Mouse (Mus musculus): ENCODE measurements around the gene Trim3. TPM values are rescaled to one million over a fixed set of nuclear protein-coding genes. Genes with fewer than 3 reads are reported as not detected.

Trim3 gene
- total and polyA plus RNA-seq, 2 experiments from 2014 or later: 106 to 169 TPM

- H3K9me3 ChIP-seq (ENCODE audit: low read length): no peaks in the 10 kb centered on the region
- no peak overlapping the region for H3K27ac ChIP-seq
- ATAC-seq (no peak), DNase-seq (ENCODE audit: low spot score) (no peak)
- H3K36me3 ChIP-seq (ENCODE audit: insufficient read depth, low read length): peaks cover 25% of the 10 kb centered on the region
- peaks cover 12% of the 10 kb centered on the region; the same call in 1 of the 2 replicates for H3K4me1 ChIP-seq (ENCODE audit: insufficient read depth, low read length)
- 61% methylated on average over 9 of the region's 9 CpGs for WGBS
- H3K27me3 ChIP-seq (ENCODE audit: insufficient read depth, low read length): no peaks in the 10 kb centered on the region
- peak overlapping the region; percentile 99 for H3K4me2 ChIP-seq (ENCODE audit: low read depth, low read length)
- no peak for TF ChIP-seq CTCF (IDR thresholded peaks at IDR 0.05; ENCODE audit: low read depth)
- H3K4me3 ChIP-seq (ENCODE audit: low read length): peak overlapping the region; percentile 56
- H3K9ac ChIP-seq (replicated peaks; ENCODE audit: low read length): peak overlapping the region; percentile 70; the same call in 1 of the 2 replicates
These were observed 5.9 kb upstream of the Trim3 start for GRCm38 (mm10) chr7:105639304-105639703.

- Histone ChIP-seq H3K36me3 (ENCODE audit: insufficient read depth, low read length) (peaks cover 25% of the 10 kb centered on the region), H3K4me2 (ENCODE audit: low read depth, low read length) (peak overlapping the region; percentile 99; the same call in 1 of the 2 replicates), H3K27me3 (ENCODE audit: insufficient read depth, low read length) (no peaks in the 10 kb centered on the region), H3K9ac (replicated peaks; ENCODE audit: low read length) (no peak overlapping the region), H3K27ac (no peak overlapping the region), H3K9me3 (ENCODE audit: low read length) (no peaks in the 10 kb centered on the region), H3K4me3 (ENCODE audit: low read length) (no peak overlapping the region), H3K4me1 (ENCODE audit: insufficient read depth, low read length) (peaks cover 17% of the 10 kb centered on the region; the same call in 1 of the 2 replicates)
- ATAC-seq (no peak), DNase-seq (ENCODE audit: low spot score) (no peak)
- TF ChIP-seq CTCF (IDR thresholded peaks at IDR 0.05; ENCODE audit: low read depth): no peak
- 91% methylated on average over 6 of the region's 6 CpGs for WGBS
These were observed 5.4 kb upstream of the Trim3 start for GRCm38 (mm10) chr7:105638776-105639175.

GRCm38 (mm10) chr7:105635726-105636125 is 2.4 kb upstream of the Trim3 start:
- H3K9me3 ChIP-seq (ENCODE audit: low read length): no peaks in the 10 kb centered on the region
- peaks cover 25% of the 10 kb centered on the region for H3K36me3 ChIP-seq (ENCODE audit: insufficient read depth, low read length)
- TF ChIP-seq CTCF (IDR thresholded peaks at IDR 0.05; ENCODE audit: low read depth): no peak
- 76% methylated on average over 2 of the region's 2 CpGs for WGBS
- no peak for ATAC-seq
- no peaks in the 10 kb centered on the region for H3K27me3 ChIP-seq (ENCODE audit: insufficient read depth, low read length)
- H3K4me2 ChIP-seq (ENCODE audit: low read depth, low read length): no peak overlapping the region
- no peak overlapping the region for H3K4me3 ChIP-seq (ENCODE audit: low read length)
- no peak overlapping the region for H3K9ac ChIP-seq (replicated peaks; ENCODE audit: low read length)
- H3K27ac ChIP-seq: no peak overlapping the region
- no peak for DNase-seq (ENCODE audit: low spot score)
- peaks cover 31% of the 10 kb centered on the region for H3K4me1 ChIP-seq (ENCODE audit: insufficient read depth, low read length)

- peaks cover 32% of the 10 kb centered on the region for H3K4me1 ChIP-seq (ENCODE audit: insufficient read depth, low read length)
- no peak for TF ChIP-seq CTCF (IDR thresholded peaks at IDR 0.05; ENCODE audit: low read depth)
- peak overlapping the region; percentile 76; the same call in 1 of the 2 replicates for H3K4me3 ChIP-seq (ENCODE audit: low read length)
- ATAC-seq (no peak), DNase-seq (ENCODE audit: low spot score) (peak; percentile 29)
- WGBS: 49% methylated on average over 9 of the region's 9 CpGs
- H3K27me3 ChIP-seq (ENCODE audit: insufficient read depth, low read length): no peaks in the 10 kb centered on the region
- H3K9ac ChIP-seq (replicated peaks; ENCODE audit: low read length): peak overlapping the region; percentile 89; the same call in 1 of the 2 replicates
- peaks cover 25% of the 10 kb centered on the region for H3K36me3 ChIP-seq (ENCODE audit: insufficient read depth, low read length)
- H3K4me2 ChIP-seq (ENCODE audit: low read depth, low read length): peak overlapping the region; percentile 78
- peak overlapping the region; percentile 95 for H3K27ac ChIP-seq
- no peaks in the 10 kb centered on the region for H3K9me3 ChIP-seq (ENCODE audit: low read length)
These were observed 1.0 kb upstream of the Trim3 start for GRCm38 (mm10) chr7:105634272-105634920.

GRCm38 (mm10) chr7:105633801-105634135 is 397 bp upstream of the Trim3 start:
- DNase-seq (ENCODE audit: low spot score) (no peak), ATAC-seq (no peak)
- TF ChIP-seq CTCF (IDR thresholded peaks at IDR 0.05; ENCODE audit: low read depth): no peak
- H3K36me3 ChIP-seq (ENCODE audit: insufficient read depth, low read length): peaks cover 25% of the 10 kb centered on the region
- WGBS: 4% methylated on average over 10 of the region's 10 CpGs
- H3K27ac ChIP-seq: peak overlapping the region; percentile 95
- no peaks in the 10 kb centered on the region for H3K27me3 ChIP-seq (ENCODE audit: insufficient read depth, low read length)
- peaks cover 32% of the 10 kb centered on the region for H3K4me1 ChIP-seq (ENCODE audit: insufficient read depth, low read length)
- H3K9ac ChIP-seq (replicated peaks; ENCODE audit: low read length): peak overlapping the region; percentile 89
- H3K4me2 ChIP-seq (ENCODE audit: low read depth, low read length): peak overlapping the region; percentile 78
- H3K9me3 ChIP-seq (ENCODE audit: low read length): no peaks in the 10 kb centered on the region
- H3K4me3 ChIP-seq (ENCODE audit: low read length): peak overlapping the region; percentile 76

GRCm38 (mm10) chr7:105632551-105632972 is 809 bp downstream of the Trim3 start:
- peaks cover 19% of the 10 kb centered on the region for H3K36me3 ChIP-seq (ENCODE audit: insufficient read depth, low read length)
- H3K9me3 ChIP-seq (ENCODE audit: low read length): no peaks in the 10 kb centered on the region
- peak overlapping the region; percentile 89 for H3K9ac ChIP-seq (replicated peaks; ENCODE audit: low read length)
- TF ChIP-seq CTCF (IDR thresholded peaks at IDR 0.05; ENCODE audit: low read depth): no peak
- DNase-seq (ENCODE audit: low spot score) (peak; percentile 23), ATAC-seq (peak; percentile 8)
- H3K27me3 ChIP-seq (ENCODE audit: insufficient read depth, low read length): no peaks in the 10 kb centered on the region
- WGBS: 3% methylated on average over 4 of the region's 4 CpGs
- H3K27ac ChIP-seq: peak overlapping the region; percentile 95
- H3K4me1 ChIP-seq (ENCODE audit: insufficient read depth, low read length): peaks cover 32% of the 10 kb centered on the region
- H3K4me2 ChIP-seq (ENCODE audit: low read depth, low read length): peak overlapping the region; percentile 78
- peak overlapping the region; percentile 76 for H3K4me3 ChIP-seq (ENCODE audit: low read length)

GRCm38 (mm10) chr7:105628633-105629032 is 4.7 kb downstream of the Trim3 start:
- H3K4me1 ChIP-seq (ENCODE audit: insufficient read depth, low read length): peaks cover 22% of the 10 kb centered on the region
- H3K27me3 ChIP-seq (ENCODE audit: insufficient read depth, low read length): no peaks in the 10 kb centered on the region
- H3K9ac ChIP-seq (replicated peaks; ENCODE audit: low read length): no peak overlapping the region
- DNase-seq (ENCODE audit: low spot score) (peak; percentile 84), ATAC-seq (peak; percentile 44)
- no peak overlapping the region for H3K4me2 ChIP-seq (ENCODE audit: low read depth, low read length)
- no peaks in the 10 kb centered on the region for H3K9me3 ChIP-seq (ENCODE audit: low read length)
- peak overlapping the region; percentile 56 for H3K27ac ChIP-seq
- no peak overlapping the region for H3K4me3 ChIP-seq (ENCODE audit: low read length)
- no peak for TF ChIP-seq CTCF (IDR thresholded peaks at IDR 0.05; ENCODE audit: low read depth)
- peaks cover 18% of the 10 kb centered on the region; the same call in 1 of the 2 replicates for H3K36me3 ChIP-seq (ENCODE audit: insufficient read depth, low read length)
- WGBS: 21% methylated on average over 3 of the region's 3 CpGs
